Mouse (Mus musculus) midbrain, postnatal 0 days (tissue): ENCODE results near the gene Neu2. TPM values are rescaled to one million over a fixed set of nuclear protein-coding genes. Genes with fewer than 3 reads are reported as not detected.

Experiments
- ATAC-seq: fragments of 200-750 bp; cut with Nextera tagmentation; 2 replicates; pipeline ENCODE4 v1.8.0; 2017; ENCODE audit warnings: moderate number of reproducible peaks, mild to moderate bottlenecking, moderate TSS enrichment, moderate library complexity; ENCODE audit not compliant: low FRiP score
- DNase-seq: peaks from one replicate; pipeline ENCODE4 v3.0.0-alpha.2; 2015; ENCODE audit warnings: low spot score
- H3K27ac ChIP-seq: fragments of 300-500 bp; sonication (generic); 2 replicates; pipeline ENCODE4 v1.5.1; 2014; ENCODE audit warnings: low read depth, mild to moderate bottlenecking, low read length, mixed read lengths
- H3K27me3 ChIP-seq: fragments of 300-500 bp; sonication (generic); 2 replicates; pipeline ENCODE4 v1.6.1; 2014; ENCODE audit warnings: low read length, control low read depth, mixed read lengths; ENCODE audit not compliant: insufficient read depth
- H3K36me3 ChIP-seq: fragments of 300-500 bp; sonication (generic); 2 replicates; pipeline ENCODE4 v1.6.1; 2014; ENCODE audit warnings: low read length, control low read depth, mixed read lengths; ENCODE audit not compliant: insufficient read depth
- H3K4me1 ChIP-seq: fragments of 300-500 bp; sonication (generic); 2 replicates; pipeline ENCODE4 v1.6.1; 2014; ENCODE audit warnings: mild to moderate bottlenecking, control low read depth, antibody characterized with exemption, low read length, mixed read lengths; ENCODE audit not compliant: insufficient read depth
- H3K4me2 ChIP-seq: fragments of 300-500 bp; sonication (generic); 2 replicates; pipeline ENCODE4 v1.6.1; 2014; ENCODE audit warnings: low read depth, mild to moderate bottlenecking, low read length, mixed read lengths; ENCODE audit not compliant: poor library complexity, severe bottlenecking
- H3K4me3 ChIP-seq: fragments of 300-500 bp; sonication (generic); 2 replicates; pipeline ENCODE4 v1.5.1; 2014; ENCODE audit warnings: low read depth, mild to moderate bottlenecking, low read length, moderate library complexity
- H3K9ac ChIP-seq: fragments of 300-500 bp; sonication (generic); replicated peaks from 2 replicates; pipeline ENCODE4 v1.6.1; 2014; ENCODE audit warnings: mild to moderate bottlenecking, low read length, moderate library complexity, mixed read lengths; ENCODE audit not compliant: poor library complexity, severe bottlenecking
- H3K9me3 ChIP-seq: fragments of 300-500 bp; sonication (generic); 2 replicates; pipeline ENCODE4 v1.6.1; 2016; ENCODE audit warnings: low read length, control low read depth
- CTCF ChIP-seq: IDR thresholded peaks from 2 replicates; pipeline ENCODE4 v1.5.1; 2016; ENCODE audit warnings: antibody characterized with exemption, mild to moderate bottlenecking
- WGBS: fragments of 180-500 bp; shearing (Covaris S2); extraction: QIAGEN DNeasy Blood & Tissue Kit; methylation state at CpG from one replicate; pipeline ENCODE4 v1.1.7; 2014; 5-methylcytosine and 5-hydroxymethylcytosine counted together
- polyA plus RNA-seq: library from polyadenylated mRNA; unstranded; fragments of >200 nt; fragmentation: Nextera tagmentation; extraction: Ambion mirVana; gene quantifications from 2 replicates; pipeline ENCODE4 v1.2.1, GENCODE M21; 2015
- total RNA-seq: library from RNA; depleted of rRNA; stranded (reverse); fragments of >200 nt; gene quantifications from 2 replicates; pipeline ENCODE4 v1.2.3, GENCODE M21; 2014

Gene Neu2
- total and polyA plus RNA-seq, 2 experiments from 2014 or later, result 1.1 to 1.3 TPM

DNA sequence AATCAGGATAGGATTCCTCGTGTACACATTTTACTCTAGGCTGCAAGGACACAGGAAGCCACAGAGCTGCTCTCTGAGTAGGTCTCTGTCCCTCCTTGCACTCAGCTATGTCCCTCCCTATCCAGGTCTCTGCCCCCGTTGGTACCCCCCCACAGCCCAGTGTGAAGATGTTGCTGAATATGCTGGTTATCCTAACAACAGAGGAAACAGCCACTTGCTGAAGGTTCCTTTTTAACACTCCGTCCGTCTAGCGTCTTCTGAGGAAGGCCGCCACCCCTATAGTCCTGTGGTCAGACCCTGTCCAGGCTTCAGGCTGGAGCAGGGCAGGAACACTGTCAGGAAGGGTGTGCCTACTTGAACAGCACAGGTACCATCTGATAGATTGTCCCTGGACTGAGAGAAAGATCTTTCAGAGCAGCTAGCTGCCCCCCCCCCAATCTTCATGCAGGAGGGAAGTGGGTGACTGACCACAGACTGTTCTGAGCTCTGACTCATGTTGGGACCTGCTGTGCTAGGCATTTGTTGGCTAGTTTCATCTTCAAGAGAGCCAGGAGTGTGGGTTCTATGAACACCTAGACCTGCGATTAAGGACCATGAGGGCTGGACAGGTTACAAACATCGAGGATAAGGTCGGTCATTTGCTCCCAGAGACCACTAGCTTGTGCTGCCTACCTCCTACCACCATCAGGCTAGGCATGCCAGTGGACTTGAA, 111.6 kb downstream of the Neu2 start:
- 88% methylated on average over 9 of the region's 9 CpGs for WGBS
- H3K9me3 ChIP-seq, result no peaks in the 10 kb centered on the region
- TF ChIP-seq CTCF, result no peak
- H3K27ac ChIP-seq, result no peak overlapping the region
- no peak overlapping the region for H3K4me3 ChIP-seq
- H3K4me1 ChIP-seq, result no peaks in the 10 kb centered on the region
- DNase-seq (no peak), ATAC-seq (no peak)
- H3K27me3 ChIP-seq, result no peaks in the 10 kb centered on the region
- H3K4me2 ChIP-seq, result peak overlapping the region; percentile 4; the same call in 1 of the 2 replicates
- no peak overlapping the region for H3K9ac ChIP-seq
- H3K36me3 ChIP-seq, result no peaks in the 10 kb centered on the region

DNA sequence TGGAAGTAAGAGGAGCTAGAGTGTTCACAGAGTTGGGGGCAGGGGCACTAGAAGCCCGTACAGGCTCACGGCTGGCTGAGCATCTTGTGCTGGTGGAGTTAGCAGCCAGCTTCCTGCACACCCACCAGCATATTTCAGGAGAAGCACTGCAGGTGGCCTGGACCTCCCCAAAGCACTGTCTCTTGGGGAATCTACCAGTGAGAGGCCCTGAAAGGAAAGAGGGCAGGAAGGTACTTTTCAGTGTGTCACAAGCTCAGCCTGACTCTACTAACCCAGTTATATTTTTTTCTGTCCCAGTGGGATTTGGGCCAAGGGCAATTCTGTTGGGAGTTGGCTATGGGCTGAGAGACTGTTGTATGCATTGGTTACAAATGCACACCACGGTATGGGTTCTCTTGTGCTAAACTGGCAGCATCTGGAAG, 112.2 kb downstream of the Neu2 start:
- WGBS, result 50% methylated on average over 3 of the region's 3 CpGs
- no peak for TF ChIP-seq CTCF
- ATAC-seq, result no peak
- H3K4me3 ChIP-seq, result no peak overlapping the region
- H3K27me3 ChIP-seq, result no peaks in the 10 kb centered on the region
- peak; percentile 71 for DNase-seq
- no peak overlapping the region for H3K9ac ChIP-seq
- H3K4me2 ChIP-seq, result no peak overlapping the region
- no peak overlapping the region for H3K27ac ChIP-seq
- H3K36me3 ChIP-seq, result no peaks in the 10 kb centered on the region
- no peaks in the 10 kb centered on the region for H3K4me1 ChIP-seq
- no peaks in the 10 kb centered on the region for H3K9me3 ChIP-seq

DNA sequence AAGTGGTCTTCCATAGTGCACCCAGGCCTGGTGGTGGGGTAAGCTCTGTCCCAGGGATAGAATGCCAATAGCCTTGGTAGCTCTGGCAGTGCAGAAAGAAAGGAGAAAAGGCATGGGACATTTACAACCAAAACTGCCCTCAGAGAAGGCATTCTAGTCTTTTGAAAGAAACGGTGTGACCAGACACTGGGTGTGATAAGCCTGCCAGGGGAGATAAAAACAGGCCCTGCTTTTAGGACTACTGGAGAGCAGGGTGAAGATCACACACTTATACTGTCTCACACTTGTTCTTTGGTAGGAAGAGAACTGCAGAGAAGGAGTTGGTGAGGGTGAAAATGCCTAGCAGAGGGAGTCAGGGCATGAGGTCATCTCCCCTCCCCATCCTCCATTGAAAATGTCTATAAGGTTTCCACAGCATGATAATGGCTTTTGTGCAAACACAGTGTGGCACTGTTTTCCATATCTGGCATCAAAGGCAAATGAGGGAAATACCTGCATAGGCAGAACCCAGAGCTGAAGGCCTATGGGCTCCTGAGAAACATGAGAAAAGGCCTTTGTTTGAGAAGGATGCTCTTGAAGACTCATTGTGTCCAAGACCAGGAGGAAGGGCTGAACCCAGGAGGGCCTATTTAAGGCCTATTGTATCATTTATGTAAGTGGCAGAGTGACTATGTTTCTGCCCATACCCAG, 114.4 kb downstream of the Neu2 start:
- Histone ChIP-seq H3K9ac (no peak overlapping the region), H3K4me3 (no peak overlapping the region), H3K27ac (no peak overlapping the region), H3K9me3 (no peaks in the 10 kb centered on the region), H3K4me2 (no peak overlapping the region), H3K27me3 (no peaks in the 10 kb centered on the region), H3K4me1 (no peaks in the 10 kb centered on the region), H3K36me3 (no peaks in the 10 kb centered on the region)
- DNase-seq (no peak), ATAC-seq (no peak)
- no peak for TF ChIP-seq CTCF
- WGBS, result 71% methylated on average over 1 of the region's 1 CpGs

DNA sequence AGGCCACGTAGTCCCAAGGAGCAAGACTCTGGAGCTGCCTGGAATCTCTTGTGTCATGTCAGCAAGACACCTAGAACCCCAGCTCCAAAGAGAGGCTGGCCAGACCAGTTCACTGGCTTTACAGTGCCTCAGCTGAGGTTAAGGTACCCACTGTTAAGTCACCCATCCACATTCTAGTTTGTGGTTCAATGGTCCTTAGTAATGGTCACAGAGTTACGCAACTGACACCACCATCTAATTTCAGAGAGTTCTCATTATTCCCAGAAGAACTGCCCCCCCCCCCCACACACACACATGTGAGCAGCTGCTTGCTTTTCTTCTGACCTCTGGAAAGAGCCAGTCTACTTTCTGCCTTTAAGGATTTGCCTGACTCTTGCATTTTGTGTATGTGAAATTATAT, 115.1 kb downstream of the Neu2 start:
- Histone ChIP-seq H3K4me3 (no peak overlapping the region), H3K4me1 (no peaks in the 10 kb centered on the region), H3K36me3 (no peaks in the 10 kb centered on the region), H3K27me3 (no peaks in the 10 kb centered on the region), H3K9ac (no peak overlapping the region), H3K27ac (no peak overlapping the region), H3K4me2 (no peak overlapping the region), H3K9me3 (no peaks in the 10 kb centered on the region)
- 86% methylated on average over 2 of the region's 2 CpGs for WGBS
- no peak for TF ChIP-seq CTCF
- ATAC-seq (no peak), DNase-seq (no peak)

DNA sequence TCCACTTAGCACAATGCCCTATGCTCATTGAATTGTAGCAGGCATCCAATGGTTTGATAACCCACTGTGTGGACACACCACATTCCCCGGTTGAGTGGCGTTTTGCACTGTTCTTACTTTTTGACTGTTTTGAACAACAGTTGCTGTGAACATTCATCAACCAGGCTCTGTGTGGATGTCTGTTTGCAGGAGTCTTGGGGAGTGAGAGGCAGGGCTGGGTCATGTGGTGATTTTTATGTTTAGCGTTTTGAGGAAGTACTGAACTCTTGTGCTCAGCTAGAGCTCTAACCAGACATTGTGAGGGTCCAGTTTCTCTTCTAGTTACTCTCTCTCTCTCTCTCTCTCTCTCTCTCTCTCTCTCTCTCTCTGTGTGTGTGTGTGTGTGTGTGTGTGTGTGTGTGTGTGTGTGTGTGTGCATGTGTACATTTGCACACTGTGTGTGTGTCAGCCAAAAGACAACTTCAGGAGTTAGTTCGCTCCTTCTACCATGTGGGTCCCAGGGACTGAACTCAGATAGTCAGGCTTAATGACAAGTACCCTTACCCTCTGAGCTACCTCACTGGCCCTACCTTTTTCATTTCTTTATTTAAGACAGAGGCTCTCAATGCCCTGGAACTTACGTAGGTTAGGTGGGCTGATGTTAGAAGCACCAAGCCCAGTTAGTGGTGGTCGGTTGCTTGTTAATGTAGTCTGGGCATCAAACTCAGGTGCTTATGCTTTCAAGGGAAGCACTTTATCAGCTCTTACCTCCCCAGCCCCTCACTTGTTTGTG, 115.8 kb downstream of the Neu2 start:
- Histone ChIP-seq H3K9me3 (no peaks in the 10 kb centered on the region), H3K27ac (no peak overlapping the region), H3K27me3 (no peaks in the 10 kb centered on the region), H3K4me3 (no peak overlapping the region), H3K4me1 (no peaks in the 10 kb centered on the region), H3K36me3 (no peaks in the 10 kb centered on the region), H3K9ac (no peak overlapping the region), H3K4me2 (no peak overlapping the region)
- DNase-seq, result no peak
- no peak for ATAC-seq
- 82% methylated on average over 6 of the region's 6 CpGs for WGBS
- no peak for TF ChIP-seq CTCF

DNA sequence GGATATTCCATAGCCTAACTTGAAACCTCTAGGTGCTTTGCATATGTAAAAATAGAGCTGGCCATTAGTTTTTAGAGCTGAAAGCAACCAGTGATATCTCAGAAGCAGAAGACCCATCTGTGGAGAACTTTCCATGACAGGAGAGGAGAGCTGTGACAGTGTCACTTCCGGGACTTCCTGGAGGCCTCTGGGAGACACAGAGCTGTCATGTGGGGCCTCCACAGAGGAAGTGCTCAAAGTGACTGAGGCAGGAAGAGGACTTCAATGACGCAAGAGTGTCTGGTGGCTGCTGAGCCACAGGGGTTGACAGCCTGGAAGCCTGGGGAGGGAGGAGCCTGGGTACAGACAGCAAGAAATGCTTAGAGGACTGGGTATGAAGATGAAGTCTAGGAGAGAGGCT, 116.7 kb downstream of the Neu2 start:
- Histone ChIP-seq H3K27ac (no peak overlapping the region), H3K4me3 (no peak overlapping the region), H3K9me3 (no peaks in the 10 kb centered on the region), H3K4me1 (no peaks in the 10 kb centered on the region), H3K27me3 (no peaks in the 10 kb centered on the region), H3K36me3 (no peaks in the 10 kb centered on the region), H3K4me2 (no peak overlapping the region), H3K9ac (no peak overlapping the region)
- ATAC-seq (no peak), DNase-seq (no peak)
- no peak for TF ChIP-seq CTCF
- WGBS, result 62% methylated on average over 2 of the region's 2 CpGs
